Mouse (Mus musculus): Measurements from ENCODE around the gene Ier2. TPM values are rescaled to one million over a fixed set of nuclear protein-coding genes. Genes with fewer than 3 reads are reported as not detected.
A peak's percentile ranks its signal among the peaks of the same experiment; 100 is the strongest.

Ier2 gene
- total RNA-seq, 1 experiment, result 49.7 TPM

DNA sequence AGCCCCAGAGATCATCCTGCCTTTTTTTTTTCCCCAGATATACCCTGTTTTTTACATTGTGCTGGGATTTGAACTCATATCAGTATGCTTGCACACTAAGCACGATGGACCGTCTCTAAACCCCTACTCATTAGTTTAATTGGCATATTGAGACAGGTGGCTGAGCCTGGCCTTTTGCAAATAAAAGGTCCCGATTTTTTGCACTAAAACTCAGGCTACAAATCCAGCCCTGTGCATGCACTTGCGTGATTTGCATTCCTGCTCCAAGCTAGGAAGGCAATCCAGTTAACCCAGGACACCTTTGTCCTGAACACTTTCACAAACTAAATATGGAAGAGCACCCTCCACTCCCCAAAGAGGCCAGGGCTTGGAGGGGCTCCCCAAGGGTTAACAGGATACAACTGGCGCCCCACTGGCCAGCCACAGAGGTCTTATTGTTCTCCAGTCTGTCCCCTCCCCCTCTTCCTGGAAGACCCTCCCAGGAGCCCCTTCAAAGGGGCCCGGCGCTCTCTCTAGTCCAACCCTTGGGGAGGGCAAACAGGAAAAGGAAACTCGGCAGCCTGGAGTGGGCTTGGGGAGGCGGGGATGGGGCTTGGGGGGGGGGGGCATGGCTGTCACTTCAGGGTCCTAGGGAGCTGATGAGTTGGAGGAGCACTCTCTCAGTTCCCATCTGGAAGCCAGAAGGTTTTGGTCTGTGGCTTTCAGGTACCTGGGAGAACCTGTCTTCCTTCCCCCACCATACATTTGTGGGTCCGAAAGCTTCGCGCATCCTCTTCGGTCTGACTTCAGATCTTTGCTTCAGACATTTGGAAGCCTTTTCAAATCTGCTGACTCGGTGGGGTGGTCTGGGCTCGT is 7.1 kb downstream of the Ier2 start:
- Histone ChIP-seq H3K27ac (ENCODE audit: insufficient read depth, low read depth, low read length, poor library complexity, severe bottlenecking) (peak overlapping the region; percentile 97), H3K4me1 (ENCODE audit: control insufficient read depth in 2 of 2, insufficient read depth in 2 of 2, low read length in 2 of 2, poor library complexity in 1 of 2) (peaks cover 13 to 14% of the 10 kb centered on the region in 2 experiments), H3K4me3 (ENCODE audit: insufficient read depth in 1 of 2, low read depth in 1 of 2, low read length in 2 of 2, poor library complexity in 1 of 2, severe bottlenecking in 1 of 2) (peak overlapping the region; percentile 77 to 83), H3K36me3 (ENCODE audit: control insufficient read depth, insufficient read depth, low read length, poor library complexity, severe bottlenecking) (no peaks in the 10 kb centered on the region), H3K9me3 (ENCODE audit: control insufficient read depth, insufficient read depth, low read depth, low read length) (no peaks in the 10 kb centered on the region), H3K9ac (ENCODE audit: insufficient read depth, low read depth, low read length, poor library complexity, severe bottlenecking) (peak overlapping the region; percentile 89)
- no peak for DNase-seq (ENCODE audit: low read depth, low spot score)
- in situ Hi-C loops (cut with MboI; ENCODE audit: low sequenced_read_pairs in 2 of 2, unreplicated experiment in 2 of 2), result no loop called here
- TF ChIP-seq HCFC1 (IDR thresholded peaks at IDR 0.05; ENCODE audit: borderline replicate concordance, insufficient read depth, low read length) (no peak), CHD2 (IDR thresholded peaks at IDR 0.05; ENCODE audit: low read depth, low read length) (no peak), MAFK (IDR thresholded peaks at IDR 0.05; ENCODE audit: insufficient read depth, low read depth, low read length) (0 out of 2 replicates have a peak, but pooled peaks have one; percentile 15), ZNF384 (IDR thresholded peaks at IDR 0.05; ENCODE audit: low read depth, low read length) (0 out of 2 replicates have a peak, but pooled peaks have one; percentile 34), ZC3H11A (IDR thresholded peaks at IDR 0.05; ENCODE audit: borderline replicate concordance, low read depth, low read length) (no peak)

DNA sequence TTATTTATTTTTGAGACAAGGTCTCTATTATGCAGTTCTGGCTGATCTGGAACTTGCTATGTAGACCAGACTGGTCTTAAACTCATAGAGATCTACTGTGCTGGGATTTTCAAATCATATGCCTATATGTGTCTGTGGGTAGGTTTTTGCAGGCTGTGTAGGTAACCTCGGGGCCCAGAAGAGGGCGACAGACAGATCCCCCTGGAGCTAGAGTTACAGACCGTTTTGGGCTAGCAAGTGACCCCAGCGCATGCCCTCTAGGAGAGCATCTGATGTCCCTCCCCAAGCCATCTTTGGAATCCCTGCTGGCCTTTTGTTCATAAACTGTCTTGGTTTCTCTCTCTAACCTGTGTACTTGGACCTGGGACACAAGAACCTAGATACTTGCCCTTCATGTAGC is 8.1 kb downstream of the Ier2 start:
- DNase-seq (ENCODE audit: low read depth, low spot score), result no peak
- in situ Hi-C loops (cut with MboI; ENCODE audit: low sequenced_read_pairs in 2 of 2, unreplicated experiment in 2 of 2), result no loop called here
- Histone ChIP-seq H3K9me3 (ENCODE audit: control insufficient read depth, insufficient read depth, low read depth, low read length) (no peaks in the 10 kb centered on the region), H3K27ac (ENCODE audit: insufficient read depth, low read depth, low read length, poor library complexity, severe bottlenecking) (peak overlapping the region; percentile 97), H3K9ac (ENCODE audit: insufficient read depth, low read depth, low read length, poor library complexity, severe bottlenecking) (peak overlapping the region; percentile 62), H3K36me3 (ENCODE audit: control insufficient read depth, insufficient read depth, low read length, poor library complexity, severe bottlenecking) (no peaks in the 10 kb centered on the region), H3K4me3 (ENCODE audit: insufficient read depth in 1 of 2, low read depth in 1 of 2, low read length in 2 of 2, poor library complexity in 1 of 2, severe bottlenecking in 1 of 2) (peak overlapping the region; percentile 46 to 83; a peak in 3 of 4 replicates), H3K4me1 (ENCODE audit: control insufficient read depth in 2 of 2, insufficient read depth in 2 of 2, low read length in 2 of 2, poor library complexity in 1 of 2) (peaks cover 13 to 15% of the 10 kb centered on the region in 2 experiments)
- TF ChIP-seq MAFK (IDR thresholded peaks at IDR 0.05; ENCODE audit: insufficient read depth, low read depth, low read length) (no peak), ZC3H11A (IDR thresholded peaks at IDR 0.05; ENCODE audit: borderline replicate concordance, low read depth, low read length) (no peak), HCFC1 (IDR thresholded peaks at IDR 0.05; ENCODE audit: borderline replicate concordance, insufficient read depth, low read length) (no peak), CHD2 (IDR thresholded peaks at IDR 0.05; ENCODE audit: low read depth, low read length) (no peak), ZNF384 (IDR thresholded peaks at IDR 0.05; ENCODE audit: low read depth, low read length) (no peak)

DNA sequence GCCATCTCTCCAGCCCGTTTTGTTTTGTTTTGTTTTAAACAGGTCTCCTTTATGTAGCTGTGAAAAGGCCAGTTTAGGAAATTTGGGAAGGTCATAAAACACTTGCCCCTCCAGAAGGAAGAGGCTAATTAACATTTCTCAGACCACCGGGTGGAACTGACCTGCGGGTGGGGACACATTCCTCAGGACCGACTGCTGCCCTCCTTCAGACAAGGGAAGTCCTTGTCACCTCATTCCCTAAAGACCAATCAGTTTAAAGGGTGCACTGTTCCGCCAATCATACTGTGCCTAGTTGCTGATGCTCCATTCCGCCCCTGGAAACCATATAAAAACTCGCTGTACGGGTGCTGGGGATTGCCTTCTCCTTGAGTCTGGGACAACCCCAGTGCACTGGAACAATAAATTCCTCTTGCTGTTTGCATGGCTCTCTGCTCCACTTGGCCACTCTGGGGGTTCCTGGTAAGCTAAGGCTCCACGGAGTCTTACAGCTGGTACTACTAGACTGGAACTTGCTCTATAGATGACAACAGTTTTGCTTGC is 9.5 kb downstream of the Ier2 start:
- TF ChIP-seq CHD2 (IDR thresholded peaks at IDR 0.05; ENCODE audit: low read depth, low read length) (no peak), MAFK (IDR thresholded peaks at IDR 0.05; ENCODE audit: insufficient read depth, low read depth, low read length) (no peak)
- no peak overlapping the region for H3K4me3 ChIP-seq (ENCODE audit: insufficient read depth in 1 of 2, low read depth in 1 of 2, low read length in 2 of 2, poor library complexity in 1 of 2, severe bottlenecking in 1 of 2)
- H3K9me3 ChIP-seq (ENCODE audit: control insufficient read depth, insufficient read depth, low read depth, low read length), result no peaks in the 10 kb centered on the region
- no peaks in the 10 kb centered on the region for H3K36me3 ChIP-seq (ENCODE audit: control insufficient read depth, insufficient read depth, low read length, poor library complexity, severe bottlenecking)
- H3K27ac ChIP-seq (ENCODE audit: insufficient read depth, low read depth, low read length, poor library complexity, severe bottlenecking), result no peak overlapping the region
- no peak for DNase-seq (ENCODE audit: low read depth, low spot score)
- H3K9ac ChIP-seq (ENCODE audit: insufficient read depth, low read depth, low read length, poor library complexity, severe bottlenecking), result no peak overlapping the region
- peaks cover 13 to 16% of the 10 kb centered on the region in 2 experiments for H3K4me1 ChIP-seq (ENCODE audit: control insufficient read depth in 2 of 2, insufficient read depth in 2 of 2, low read length in 2 of 2, poor library complexity in 1 of 2)
- in situ Hi-C loops (cut with MboI; ENCODE audit: low sequenced_read_pairs in 2 of 2, unreplicated experiment in 2 of 2), result no loop called here

DNA sequence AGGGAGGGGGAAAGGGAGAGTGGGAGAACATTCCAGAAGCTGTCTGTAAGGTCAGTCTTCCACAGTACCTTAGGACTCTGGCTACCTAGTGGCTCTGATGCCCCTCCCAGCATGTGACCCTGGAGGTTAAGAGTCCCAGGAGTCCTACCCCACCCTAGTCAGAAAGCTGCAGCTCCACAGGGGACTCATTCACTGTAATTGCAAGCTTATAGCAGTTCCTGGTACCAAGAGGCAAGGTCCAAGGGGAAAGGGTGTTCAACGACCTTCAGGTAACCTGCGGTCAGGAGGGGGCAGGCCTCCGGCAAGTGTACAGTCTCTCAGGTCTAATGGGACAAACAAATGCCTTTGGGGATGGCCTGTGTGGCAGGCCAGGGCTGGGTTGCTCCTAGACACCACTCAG is 12.4 kb downstream of the Ier2 start:
- peak overlapping the region; percentile 86 for H3K27ac ChIP-seq (ENCODE audit: insufficient read depth, low read depth, low read length, poor library complexity, severe bottlenecking)
- in situ Hi-C loops (cut with MboI; ENCODE audit: low sequenced_read_pairs in 2 of 2, unreplicated experiment in 2 of 2), result no loop called here
- no peak for DNase-seq (ENCODE audit: low read depth, low spot score)
- no peak for TF ChIP-seq CHD2 (IDR thresholded peaks at IDR 0.05; ENCODE audit: low read depth, low read length)
- TF ChIP-seq HCFC1 (IDR thresholded peaks at IDR 0.05; ENCODE audit: borderline replicate concordance, insufficient read depth, low read length), result 0 out of 2 replicates have a peak, but pooled peaks have one; percentile 25
- no peaks in the 10 kb centered on the region for H3K36me3 ChIP-seq (ENCODE audit: control insufficient read depth, insufficient read depth, low read length, poor library complexity, severe bottlenecking)
- peaks cover 6 to 9% of the 10 kb centered on the region in 2 experiments; a peak in 3 of 4 replicates for H3K4me1 ChIP-seq (ENCODE audit: control insufficient read depth in 2 of 2, insufficient read depth in 2 of 2, low read length in 2 of 2, poor library complexity in 1 of 2)
- peak overlapping the region; percentile 69; the same call in 1 of the 2 replicates for H3K9ac ChIP-seq (ENCODE audit: insufficient read depth, low read depth, low read length, poor library complexity, severe bottlenecking)
- H3K4me3 ChIP-seq (ENCODE audit: insufficient read depth in 1 of 2, low read depth in 1 of 2, low read length in 2 of 2, poor library complexity in 1 of 2, severe bottlenecking in 1 of 2), result peak overlapping the region; percentile 24 to 32; a peak in 3 of 4 replicates
- H3K9me3 ChIP-seq (ENCODE audit: control insufficient read depth, insufficient read depth, low read depth, low read length), result no peaks in the 10 kb centered on the region

Data from ES-E14 (cell line).